Mouse (Mus musculus) layer of hippocampus, adult 2 months (tissue): ENCODE measurements around the gene Fpr3. TPM values are rescaled to one million over a fixed set of nuclear protein-coding genes. Genes with fewer than 3 reads are reported as not detected.
"Not testable (repeated sequence)": the region's sequence is repeated elsewhere in the genome, so short reads cannot be mapped to it uniquely, and the experiment has no call there.

Experiments used
- DNase-seq, 2 experiments: peaks; one replicate each; pipeline ENCODE4 v3.0.0; 2022; ENCODE audit warnings: low spot score in 2 of 2
- H3K27ac ChIP-seq: fragments of 200-600 bp; 2 replicates; pipeline ENCODE4 v1.8.1; 2022
- H3K4me3 ChIP-seq: fragments of 200-600 bp; 2 replicates; pipeline ENCODE4 v1.8.1; 2022; ENCODE audit warnings: mild to moderate bottlenecking
- CTCF ChIP-seq: fragments of 200-600 bp; conservative IDR thresholded peaks from 2 replicates; pipeline ENCODE4 v1.8.1; 2022; ENCODE audit warnings: antibody characterized with exemption, mild to moderate bottlenecking, moderate library complexity
- long read RNA-seq, 2 experiments: library from polyadenylated mRNA; stranded (forward); transcript quantifications; one replicate each; pipeline ENCODE4 v2.0.0; 2021; ENCODE audit warnings: borderline mapping rate in 2 of 2
- total RNA-seq, 2 experiments: library from RNA; stranded (reverse); gene quantifications; 2 replicates each; pipeline ENCODE4 v1.2.3; 2021

Fpr3 gene
- not detected for total RNA-seq
- long read RNA-seq, experiment 1 = 0 reads
- long read RNA-seq, experiment 2 = 0 reads

DNA sequence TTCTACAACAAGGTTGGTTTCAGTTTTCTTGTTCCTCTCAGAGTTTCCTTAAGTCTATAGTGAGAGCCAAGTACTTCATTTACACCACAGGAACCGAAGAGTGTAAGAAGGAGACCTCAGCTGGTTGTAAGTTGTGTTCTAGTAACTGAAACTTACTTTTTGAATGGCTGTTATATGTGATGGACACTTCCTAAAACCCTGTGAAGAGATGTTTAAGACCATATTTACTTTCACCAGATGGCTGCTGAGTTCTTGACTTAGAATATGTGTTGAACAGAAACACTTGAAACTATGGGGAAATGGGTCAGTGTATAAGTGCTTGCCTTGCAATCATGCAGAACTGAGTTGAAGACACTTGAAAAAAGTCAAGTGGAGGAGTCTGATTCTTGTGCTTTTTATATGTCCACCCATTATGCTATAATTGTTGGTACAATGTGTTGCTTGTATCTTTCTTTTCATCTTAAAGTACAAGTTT lies at the start of gene Fpr3, which contains the start of gene Fpr2:
Gene Fpr3, plus strand, starts transcription at position 79 of the 475 bp plus-strand sequence.
Gene Fpr2, plus strand, starts transcription at position 51 of the 475 bp plus-strand sequence.
- DNase-seq = no peak
- TF ChIP-seq CTCF = no peak
- Histone ChIP-seq H3K4me3 (no peak within 1 kb of the TSS), H3K27ac (no peak within 1 kb of the TSS)

DNA sequence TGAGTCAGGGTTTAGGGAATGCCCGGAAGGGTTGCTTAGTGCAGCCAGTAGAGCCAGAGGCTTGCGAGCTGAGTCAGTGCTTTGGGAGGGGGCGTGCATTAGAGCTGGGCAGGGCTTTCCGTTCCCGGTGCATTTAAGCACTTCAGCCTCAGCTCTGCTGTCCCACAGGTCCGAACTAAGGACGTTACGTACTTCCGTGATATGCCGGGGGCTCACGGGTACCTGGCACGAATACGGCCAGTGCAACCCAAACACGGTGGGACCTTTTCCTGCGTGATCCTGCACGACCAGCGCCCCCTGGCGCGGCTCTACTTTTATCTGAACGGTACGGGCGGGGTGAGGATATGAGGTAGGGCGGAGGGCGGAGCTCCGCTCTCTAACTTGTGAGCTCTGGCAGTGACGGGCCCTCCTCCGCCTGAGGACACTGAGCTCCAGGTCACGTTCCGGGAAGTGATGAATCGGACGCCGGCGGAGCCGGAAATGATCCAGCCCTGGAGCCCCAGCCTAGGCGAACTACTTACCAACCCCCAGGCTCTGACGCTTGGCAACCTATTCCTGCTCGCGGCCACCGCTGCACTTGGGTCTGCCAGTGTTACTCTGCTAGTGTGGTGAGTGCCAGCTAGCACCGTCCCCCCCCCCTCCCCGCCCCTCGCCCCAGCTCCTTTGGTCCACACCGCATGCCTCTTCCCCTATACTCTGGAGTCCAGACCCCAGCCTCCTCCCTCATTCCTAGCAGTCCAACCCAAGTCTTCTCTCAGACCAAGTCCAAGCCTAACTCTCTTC lies 49.5 kb upstream of the Fpr3 start:
- H3K27ac ChIP-seq = peak overlapping the region; percentile 92
- TF ChIP-seq CTCF = peak; percentile 90
- peak overlapping the region; percentile 61 for H3K4me3 ChIP-seq
- DNase-seq = peak; percentile 95 to 96

DNA sequence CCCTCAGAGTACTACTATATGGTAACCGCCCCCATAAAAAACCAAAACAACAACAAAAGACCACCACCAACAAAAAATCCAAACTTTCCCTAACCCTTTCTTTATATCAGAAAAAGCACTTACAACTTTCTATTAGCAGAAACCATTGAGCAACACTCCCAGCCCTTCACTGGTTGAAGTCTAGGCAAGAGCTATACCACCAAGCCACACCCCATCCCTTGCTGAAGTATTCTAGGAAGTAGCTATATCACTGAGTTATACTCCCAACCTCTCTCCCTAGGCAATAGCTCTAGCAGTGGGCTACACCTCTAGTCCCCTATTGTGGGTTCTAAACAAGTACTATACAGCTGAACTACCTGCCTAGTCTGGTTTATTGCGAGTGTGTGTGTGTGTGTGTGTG lies 48.4 kb upstream of the Fpr3 start:
- Histone ChIP-seq H3K27ac (no peak overlapping the region), H3K4me3 (no peak overlapping the region; the same call in 1 of the 2 replicates)
- no peak for DNase-seq
- no peak for TF ChIP-seq CTCF

DNA sequence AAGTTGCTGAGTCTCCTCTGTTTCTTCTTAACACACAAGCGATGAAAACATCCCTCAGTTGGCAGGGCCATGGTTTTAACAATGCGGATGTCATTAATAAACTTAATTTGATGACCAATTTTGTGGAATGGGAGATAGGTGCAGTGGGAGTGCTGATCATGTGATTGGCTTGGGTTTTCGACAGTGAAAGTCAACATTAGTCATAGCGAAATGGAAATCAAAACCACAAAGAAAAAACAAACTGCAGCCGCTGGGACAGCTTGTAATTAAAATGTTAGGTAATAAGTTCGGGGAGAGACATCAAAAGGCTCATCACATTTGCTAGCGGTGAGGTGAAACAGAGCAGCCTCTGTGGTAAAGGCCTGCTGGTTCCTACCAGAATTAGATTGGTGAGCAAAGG lies 46.9 kb upstream of the Fpr3 start:
- TF ChIP-seq CTCF = 0 out of 2 replicates have a peak, but pooled peaks have one; percentile 4
- H3K4me3 ChIP-seq = no peak overlapping the region
- H3K27ac ChIP-seq = no peak overlapping the region
- no peak for DNase-seq

DNA sequence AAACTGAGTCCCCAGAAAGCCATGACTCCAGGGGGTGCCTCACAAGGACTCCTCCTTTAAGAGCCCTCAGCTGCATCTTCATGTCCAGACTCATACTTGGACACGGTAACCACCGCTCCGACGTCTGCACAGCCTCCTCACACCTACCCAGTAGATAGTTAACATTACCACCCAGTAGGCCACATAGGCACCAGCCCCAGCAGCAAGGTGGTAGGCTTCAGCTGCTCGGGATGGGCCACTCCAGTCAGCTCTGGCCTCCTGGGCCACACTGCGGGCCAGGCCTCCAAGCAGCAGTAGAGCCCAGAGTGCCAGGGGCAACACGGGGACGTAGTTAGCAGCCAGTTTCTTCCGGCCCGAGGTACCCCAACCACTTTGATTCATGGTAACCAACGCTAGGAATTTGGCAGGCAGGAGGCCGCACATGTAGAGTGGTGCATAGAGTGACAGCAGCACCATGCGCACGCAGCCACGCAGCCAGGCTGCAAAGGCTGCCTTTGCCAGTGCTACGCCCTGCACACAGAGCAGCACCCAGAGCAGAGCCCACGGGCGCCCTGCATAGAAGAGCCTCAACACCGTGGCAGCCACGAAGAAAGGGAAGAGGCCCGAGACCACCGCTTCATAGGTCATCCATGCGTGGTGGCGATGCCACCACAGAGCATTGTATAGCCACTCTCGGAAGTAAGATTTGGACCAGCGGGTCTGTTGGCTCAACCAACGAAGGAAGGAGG lies 44.0 kb upstream of the Fpr3 start:
- Histone ChIP-seq H3K4me3 (no peak overlapping the region), H3K27ac (no peak overlapping the region)
- no peak for DNase-seq
- TF ChIP-seq CTCF = no peak

DNA sequence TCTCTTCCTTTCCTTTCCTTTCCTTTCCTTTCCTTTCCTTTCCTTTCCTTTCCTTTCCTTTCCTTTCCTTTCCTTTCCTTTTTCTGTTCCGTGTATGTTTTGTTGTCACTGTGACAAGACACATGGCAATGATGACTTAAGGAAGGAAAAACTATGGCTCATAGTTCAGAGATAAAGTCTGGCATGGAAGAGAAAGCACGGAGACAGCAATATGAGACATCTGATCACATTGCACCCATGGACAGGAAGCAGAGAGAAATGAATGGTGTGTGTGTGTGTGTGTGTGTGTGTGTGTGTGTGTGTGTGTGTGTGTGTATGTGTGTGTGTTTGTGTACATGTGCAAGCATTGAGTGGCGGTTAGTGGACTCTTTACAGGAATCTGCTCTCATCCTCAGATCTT lies 43.0 kb upstream of the Fpr3 start:
- not testable (repeated sequence) for H3K4me3 ChIP-seq, DNase-seq

DNA sequence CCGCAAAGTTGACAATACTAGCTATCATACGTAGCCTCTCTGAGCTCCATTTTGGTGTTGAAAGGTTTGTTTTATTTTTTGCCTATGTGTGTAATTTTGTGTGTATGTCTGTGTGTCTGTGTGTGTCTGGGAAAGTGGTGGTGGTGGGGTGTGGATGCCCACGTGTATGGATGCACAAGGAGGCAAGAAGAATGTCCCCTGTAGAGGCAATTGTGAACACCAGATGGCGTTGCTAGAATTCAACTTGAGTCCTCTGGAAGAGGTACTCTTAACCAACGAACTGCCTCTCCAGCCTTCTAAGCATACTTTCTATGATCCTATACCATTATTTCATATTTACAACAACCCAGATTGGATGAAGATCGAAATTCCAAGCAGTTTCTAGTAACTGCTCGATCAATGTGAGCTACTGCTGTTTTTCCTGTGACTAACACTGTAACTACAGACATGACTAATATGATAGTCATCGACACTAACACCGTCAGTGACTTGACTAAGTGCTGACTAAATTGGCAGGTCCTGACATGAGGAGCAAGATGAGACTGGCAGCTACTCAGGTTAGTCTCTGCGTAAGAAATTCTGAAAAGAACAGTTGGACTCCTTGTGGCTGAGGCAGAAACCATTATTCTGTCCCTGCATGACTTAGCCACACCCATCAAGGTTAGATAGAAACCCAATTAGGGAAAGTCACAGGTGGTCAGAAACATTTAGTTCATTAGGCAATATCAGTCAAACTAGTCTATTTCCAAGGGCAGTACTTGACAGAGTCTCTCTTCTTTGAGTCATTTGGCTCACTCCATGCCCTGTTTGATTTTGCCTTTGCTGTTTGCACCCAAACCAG lies 42.2 kb upstream of the Fpr3 start:
- no peak for DNase-seq
- peak; percentile 68 for TF ChIP-seq CTCF
- Histone ChIP-seq H3K4me3 (no peak overlapping the region), H3K27ac (no peak overlapping the region)

More for the DNA sequence above, 43.0 kb upstream of the Fpr3 start:
- not testable (repeated sequence) for H3K27ac ChIP-seq

DNA sequence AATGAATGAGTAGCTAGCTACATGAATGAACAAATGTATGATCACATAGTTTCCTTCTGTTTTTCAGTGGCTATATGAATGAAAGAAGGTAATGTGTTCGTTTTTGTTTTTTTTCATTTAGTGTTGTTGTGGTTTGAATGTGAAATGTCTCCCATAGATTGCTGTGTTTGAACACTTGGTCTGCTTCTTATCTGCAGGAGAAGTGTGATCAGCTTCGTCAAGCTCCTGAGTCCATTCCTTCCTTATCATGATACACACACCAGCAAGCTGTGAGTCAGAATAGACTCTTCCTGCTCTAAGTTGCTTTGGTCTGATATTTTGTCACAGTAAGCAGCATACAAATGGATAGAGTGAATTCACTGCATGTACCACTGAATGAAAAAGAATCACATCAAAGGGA lies 38.7 kb upstream of the Fpr3 start:
- Histone ChIP-seq H3K4me3 (no peak overlapping the region), H3K27ac (no peak overlapping the region)
- TF ChIP-seq CTCF = no peak
- DNase-seq = no peak

DNA sequence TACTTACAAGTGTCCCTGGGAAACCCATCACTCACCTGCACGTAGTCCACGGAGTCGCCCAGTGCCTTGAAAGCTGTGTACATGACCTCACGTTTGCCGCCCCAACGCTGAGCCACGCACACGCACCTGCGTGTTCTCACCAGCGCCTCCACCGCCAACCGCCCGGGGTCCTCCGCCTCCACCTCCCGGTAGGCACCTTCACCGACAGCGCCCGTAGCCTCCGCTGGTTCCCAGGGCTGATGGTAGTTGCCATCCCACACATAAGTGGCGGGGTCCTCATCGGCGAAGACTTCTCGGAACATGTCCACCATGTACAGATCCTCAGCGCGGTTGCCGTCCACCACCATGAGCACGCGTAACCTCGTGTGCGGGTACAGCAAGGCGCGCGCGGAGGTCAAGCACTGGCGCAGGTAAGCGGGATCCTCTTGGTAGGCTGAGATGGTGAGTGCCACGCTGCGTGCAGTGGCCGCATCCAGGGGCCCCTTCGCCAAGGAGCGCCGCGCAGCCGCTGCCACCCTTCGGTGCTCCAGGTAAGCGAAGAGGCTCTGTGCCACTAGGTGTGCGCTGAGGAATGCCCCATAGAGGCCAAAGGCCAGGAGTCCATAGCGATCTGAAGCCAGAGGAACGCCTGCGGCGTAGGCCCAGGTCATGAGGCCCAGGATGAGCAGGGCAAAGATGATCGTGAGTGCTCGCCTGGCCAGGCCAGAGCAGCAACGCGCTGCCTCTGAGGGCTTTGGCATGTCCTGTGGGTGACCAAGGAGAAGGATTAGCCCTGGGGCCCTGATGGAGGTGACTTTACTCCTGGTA lies 37.5 kb upstream of the Fpr3 start:
- no peak for TF ChIP-seq CTCF
- DNase-seq = no peak
- Histone ChIP-seq H3K4me3 (peak overlapping the region; percentile 44), H3K27ac (no peak overlapping the region)

DNA sequence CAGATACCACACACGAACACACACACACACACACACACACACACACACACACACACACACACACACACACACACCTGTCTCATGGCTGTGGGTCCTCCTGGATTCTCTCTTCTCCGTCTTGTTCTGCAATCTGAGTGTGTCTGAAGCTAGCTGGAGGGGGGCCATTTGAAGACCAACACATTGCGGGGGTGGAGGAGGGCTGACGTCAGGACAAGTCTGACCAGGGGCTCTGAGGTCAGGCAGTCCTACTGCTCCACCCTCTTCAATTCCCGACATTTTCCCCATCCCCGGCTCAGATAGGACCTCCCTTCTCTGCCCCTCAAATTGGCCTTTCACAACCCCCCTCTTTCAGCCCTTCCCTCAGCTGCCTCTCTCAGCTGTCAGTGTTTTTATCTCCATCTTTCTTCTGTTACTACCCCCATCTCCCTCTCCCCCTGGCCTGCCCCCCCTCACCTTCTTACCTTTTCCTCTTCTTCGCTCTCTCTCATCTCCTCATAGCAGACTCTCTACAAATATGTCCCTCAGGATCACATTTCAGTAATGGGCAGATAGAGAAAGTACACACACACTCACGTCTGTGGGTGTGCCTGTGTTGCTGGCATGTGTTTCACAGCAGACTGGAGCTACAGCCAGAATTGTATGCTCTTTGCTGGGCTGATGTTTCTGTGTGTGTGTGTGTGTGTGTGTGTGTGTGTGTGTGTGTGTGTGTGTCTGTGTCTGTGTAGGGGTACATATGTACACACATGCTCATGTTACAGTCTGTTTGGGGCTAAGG lies 32.4 kb upstream of the Fpr3 start, which contains the start of gene Has1:
Gene Has1, minus strand, starts transcription at position 142 of the 775 bp plus-strand sequence.
- no peak for TF ChIP-seq CTCF
- no peak for DNase-seq
- no peak within 1 kb of the TSS for H3K27ac ChIP-seq
- no peak within 1 kb of the TSS for H3K4me3 ChIP-seq

DNA sequence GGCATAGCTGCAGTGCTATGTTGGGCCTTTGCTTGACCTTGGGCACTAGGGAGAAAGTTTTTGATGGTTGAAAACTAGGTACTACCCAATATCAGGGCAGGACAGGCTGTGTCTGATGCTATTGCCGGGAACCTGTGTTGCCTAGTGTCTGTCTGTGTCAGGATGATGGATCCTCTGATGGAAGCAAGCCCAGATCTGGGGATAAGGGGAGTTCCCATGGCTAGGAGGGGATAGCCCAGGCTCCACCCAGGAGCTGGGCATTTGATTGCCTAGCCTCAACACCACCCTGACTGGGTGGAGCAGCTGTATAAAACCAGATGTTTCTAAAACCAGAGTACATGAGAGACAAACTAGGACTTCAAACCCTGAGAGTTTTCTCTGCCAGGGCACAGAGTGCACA lies 31.0 kb upstream of the Fpr3 start:
- no peak overlapping the region for H3K4me3 ChIP-seq
- no peak for TF ChIP-seq CTCF
- no peak for DNase-seq
- no peak overlapping the region for H3K27ac ChIP-seq
